Mouse (Mus musculus) brain, embryonic 18.5 days (tissue): ENCODE measurements at regions not wholly inside any gene's neighbourhood (a gene's known extent, or its start where the extent isn't known, plus 50 kb on each side); places are given as distances from the start of the nearest gene placed in this dataset.
A peak's percentile ranks its signal among the peaks of the same experiment; 100 is the strongest.

Experiments used
- DNase-seq: peaks from one replicate; pipeline ENCODE4 v3.0.0-alpha.2; 2012; ENCODE audit warnings: low read depth, low spot score

DNA sequence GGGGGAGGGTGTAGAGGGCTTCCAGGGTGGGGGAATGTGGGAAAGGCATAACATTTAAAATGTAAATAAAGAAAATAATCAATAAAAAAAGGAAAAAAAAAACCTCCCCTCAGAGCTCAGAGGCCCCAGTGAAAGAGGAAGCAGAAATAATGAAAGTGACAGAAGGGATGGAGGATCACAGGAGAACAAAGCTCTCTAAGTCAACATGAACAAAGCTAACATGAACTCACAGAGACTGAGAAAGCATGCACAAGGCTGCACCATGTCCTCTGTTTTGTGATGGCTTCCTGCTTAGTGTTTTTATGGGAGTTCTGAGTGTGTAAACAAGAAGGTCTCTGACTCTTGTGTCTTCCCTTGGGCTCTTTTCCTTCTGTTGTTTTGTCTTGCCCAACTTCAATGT lies 136.6 kb upstream of the Veph1 start:
- DNase-seq, result no peak

DNA sequence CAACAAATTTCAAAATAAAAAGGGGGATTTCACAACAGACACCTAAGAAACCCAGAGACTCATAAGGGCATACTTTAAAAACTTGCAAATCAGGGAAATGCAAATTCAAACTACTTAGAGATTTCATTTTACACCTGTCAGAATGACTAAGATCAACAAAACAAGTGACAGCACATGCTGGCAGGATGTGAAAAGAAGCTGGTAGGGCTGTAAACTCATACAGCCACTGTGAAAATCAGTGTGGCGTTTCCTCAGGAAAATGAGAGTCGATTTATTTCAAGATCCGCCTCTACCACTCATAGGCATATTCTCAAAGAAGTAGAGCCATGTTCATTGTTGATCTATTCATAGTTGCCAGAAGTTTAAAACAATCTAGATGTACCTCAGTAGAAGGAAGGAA lies 133.6 kb upstream of the Veph1 start:
- no peak for DNase-seq

DNA sequence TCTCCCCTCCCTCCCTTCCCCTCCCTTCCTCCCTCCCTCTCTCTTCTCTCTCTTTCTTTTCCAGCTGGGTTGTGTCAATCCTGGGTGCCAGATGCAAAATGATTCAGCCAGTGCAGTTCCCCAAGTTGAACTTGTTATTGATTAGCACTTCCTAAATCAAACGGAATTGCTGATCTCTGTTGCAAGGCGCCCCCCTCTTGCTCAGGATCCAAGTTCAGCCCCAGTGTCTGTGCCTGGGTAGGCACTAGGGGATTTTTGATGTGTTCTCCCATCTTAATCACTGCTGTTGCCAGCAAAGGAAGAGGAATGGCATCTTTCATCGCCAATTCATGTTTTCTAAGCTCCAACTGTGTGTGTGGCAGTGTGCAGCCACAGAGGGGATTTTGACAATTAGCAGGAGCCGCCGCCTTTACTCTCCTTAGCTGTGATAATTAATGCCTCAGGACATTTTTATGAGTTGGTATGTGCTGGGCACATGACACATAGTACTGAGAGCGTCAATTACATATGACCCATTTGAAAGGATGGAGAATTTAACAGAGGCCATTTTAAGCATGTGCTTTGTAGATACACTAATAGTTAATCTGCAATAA lies 125.9 kb upstream of the Veph1 start:
- no peak for DNase-seq

DNA sequence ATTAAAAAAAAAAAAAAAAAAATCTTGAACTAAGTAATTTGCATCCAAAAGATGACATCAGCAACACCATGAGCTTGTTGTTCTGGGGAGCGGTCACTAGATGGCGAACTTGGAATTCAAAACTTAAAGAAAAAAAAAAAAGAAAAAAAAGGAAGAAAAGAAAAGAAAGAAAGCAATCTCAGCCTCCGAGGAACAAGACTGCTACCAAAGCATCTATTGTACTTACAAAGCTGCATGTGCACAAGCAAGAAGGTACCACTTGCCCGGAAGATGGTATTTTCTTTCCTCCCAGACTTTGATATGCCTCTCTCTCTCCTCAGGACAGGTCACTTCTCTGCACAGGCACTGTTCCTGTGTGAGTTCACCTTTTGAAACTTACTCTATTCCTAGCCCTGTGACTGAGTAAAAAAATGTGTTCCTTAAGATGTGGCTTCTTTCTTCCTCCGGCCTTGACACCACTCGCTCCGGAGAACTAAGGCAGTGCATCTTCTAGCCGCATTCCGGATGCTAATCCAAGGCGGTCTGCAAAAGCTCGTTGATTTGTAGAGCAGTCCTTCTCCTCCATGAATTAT lies 114.2 kb upstream of the Veph1 start:
- DNase-seq, result peak; percentile 52

DNA sequence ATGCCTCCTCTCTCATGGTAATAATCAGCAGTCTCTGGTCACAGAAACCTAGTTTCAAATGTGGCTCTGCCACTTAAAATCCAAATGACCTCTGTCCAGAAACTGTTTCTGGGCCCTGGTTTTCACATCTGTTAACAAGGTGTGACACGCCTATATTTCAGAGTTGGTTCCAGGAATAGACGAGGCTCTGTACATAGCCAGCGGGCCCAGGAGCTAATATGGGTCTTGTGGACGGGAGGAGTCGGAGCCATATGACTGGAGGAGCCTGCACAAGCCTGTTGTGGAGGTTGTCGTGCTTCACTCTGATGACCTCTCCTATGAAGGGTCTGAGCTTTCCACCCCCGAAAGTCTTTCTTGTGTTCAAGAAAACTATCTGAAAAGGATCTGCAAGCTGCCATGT lies 112.2 kb upstream of the Veph1 start:
- no peak for DNase-seq

DNA sequence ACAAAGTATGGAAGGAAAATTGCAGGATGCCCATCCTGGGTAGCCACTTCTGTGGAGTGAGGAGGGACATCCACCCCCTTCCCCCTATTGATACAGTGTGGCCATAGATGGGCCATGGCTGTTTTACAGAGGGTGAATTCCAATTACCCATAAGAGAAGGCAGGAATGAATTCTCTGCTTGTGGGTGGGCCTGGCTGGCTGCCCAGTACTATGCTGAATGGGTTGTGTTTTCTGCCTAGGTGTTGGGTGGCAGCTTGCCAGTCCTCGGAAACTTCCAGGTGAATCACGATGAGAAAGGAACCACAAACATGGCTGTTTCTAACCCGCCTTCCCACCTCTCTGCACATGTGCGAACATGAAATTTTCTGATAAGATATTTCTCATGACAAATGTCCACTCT lies 109.0 kb upstream of the Veph1 start:
- no peak for DNase-seq

DNA sequence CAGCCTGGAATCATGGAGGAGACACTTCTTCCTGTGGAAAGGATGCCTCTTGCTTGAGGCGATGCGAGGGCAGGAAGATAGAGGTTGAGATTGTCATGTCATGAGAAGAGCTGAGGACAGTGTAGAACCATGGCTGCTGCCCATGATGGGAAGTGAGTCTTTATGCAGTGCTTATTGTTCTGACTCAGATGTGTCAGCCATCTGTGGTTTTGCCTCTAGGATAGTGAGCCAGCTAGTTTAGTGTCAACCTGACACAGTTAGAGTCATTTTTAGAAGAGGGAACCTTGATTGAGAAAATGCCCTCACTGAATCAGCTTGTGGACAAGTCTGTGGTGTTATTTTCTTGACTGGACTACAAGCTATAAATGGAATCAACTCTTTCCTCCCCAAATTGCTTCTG lies 107.1 kb upstream of the Veph1 start:
- DNase-seq, result no peak

DNA sequence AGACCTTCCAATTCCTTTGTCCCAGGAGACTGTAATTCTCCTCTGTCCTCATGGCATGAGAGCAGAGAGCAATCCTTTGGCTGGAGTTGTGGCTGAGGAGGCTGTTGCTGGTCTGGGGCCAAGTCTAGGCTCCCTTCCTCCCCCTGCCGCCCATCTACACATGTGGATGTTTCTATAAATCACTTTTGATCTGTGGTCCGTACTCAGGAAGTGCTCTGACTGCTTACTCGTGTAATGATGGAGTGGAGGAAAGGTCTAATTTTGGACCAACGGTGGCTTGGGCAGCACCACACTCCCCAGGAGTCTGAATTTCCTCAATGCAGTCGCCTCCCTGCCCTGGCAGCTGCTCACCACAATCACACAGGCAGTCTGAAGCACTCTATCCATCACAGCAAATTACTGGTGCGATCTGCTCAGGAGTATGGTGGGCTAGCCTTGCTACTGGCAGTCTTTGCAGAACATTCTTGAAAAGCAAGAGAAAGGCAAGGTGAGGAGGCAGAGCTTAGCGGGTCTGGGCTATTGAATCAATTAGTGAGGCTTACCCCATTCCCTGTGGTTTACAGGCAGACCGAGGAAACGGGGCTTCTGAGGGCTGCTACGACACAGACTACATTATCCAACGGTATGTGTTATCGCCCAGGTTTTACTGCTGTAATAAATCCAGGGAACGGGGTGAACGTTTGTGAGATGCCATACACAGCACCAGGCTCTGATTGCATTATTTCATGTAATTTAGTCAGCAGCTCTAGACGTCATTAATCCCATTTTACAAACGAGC lies 104.3 kb upstream of the Veph1 start:
- DNase-seq, result no peak

DNA sequence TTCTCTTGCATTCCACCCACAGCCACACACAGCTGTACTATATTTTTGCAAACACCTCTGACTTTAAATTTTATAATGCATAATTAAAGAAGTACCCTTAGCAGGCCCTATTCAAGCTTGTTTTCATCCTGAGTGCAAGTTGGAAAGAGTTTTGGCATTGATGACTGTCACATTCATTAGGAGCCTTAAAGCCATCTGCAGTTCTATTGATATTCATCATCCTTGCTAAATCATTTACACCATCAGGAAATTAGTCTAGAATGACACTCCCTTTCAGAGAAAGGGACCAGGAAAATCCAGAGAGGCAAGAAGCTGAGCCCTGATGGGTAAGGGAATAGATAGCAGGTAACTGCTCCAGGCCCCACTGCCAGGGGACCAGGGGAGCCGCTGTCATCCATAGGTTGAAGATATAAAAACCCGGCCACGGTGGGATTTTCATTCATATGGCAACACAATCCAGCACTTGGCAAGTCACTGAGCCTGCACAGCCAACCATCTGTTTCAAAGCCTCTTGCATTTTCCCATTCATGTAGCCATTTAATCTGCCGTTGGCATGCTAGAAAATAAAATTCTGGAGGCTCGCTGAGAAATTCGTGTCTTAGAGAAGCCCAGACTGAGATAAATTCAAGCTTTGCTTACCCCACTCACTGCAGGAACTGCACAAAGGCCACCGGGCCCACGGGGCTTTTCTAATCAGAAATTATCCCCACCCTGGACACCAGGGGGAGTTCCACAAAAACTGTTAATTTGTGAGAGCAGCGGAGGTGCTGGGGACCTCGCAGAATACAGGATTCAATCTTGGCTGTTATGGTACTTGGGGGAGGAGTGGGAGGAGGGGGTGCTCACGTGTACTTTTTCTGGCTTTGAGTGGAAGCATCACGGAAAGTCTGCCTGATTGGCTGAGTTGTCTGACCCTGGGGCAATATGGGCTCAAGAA lies 101.8 kb upstream of the Veph1 start:
- DNase-seq, result peak; percentile 71

DNA sequence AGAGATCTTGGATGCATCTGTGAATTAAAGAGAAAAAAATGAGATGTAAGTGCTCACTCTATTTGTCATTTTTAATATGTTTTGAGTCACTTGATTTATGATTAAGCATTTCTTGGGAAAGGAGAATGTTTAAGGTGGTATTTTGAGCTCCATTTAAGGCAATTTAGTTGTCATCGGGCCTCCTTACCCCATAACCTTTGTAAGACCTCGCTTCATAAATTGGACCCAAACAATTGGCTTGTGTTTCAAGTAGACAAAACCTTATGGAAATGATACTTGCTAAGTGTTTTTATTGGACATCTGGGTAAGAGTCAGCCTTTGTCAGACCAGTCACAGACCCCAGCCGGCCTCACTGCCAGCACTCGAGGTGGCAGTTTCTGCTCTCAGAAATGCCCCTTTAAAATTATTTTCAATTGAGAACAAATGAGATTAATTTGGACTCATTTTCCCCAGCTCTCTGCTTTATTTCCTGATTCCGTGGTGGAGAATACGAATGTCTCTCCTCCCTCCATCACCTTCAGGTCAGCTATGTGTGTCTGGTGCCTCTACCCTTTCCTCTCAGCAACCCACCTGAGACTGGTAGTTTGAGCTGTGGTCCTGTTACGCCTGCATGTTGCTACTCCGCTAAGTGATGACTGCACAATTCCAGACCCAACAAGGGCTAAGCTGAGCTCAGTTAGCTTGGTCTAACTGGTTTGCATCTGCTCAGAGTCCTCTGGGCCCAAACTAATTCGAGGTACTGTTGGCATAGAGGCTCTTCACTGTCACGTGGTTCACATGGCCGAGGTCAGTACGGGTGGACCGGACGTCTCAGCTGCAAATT lies 78.7 kb upstream of the Veph1 start:
- DNase-seq, result no peak

DNA sequence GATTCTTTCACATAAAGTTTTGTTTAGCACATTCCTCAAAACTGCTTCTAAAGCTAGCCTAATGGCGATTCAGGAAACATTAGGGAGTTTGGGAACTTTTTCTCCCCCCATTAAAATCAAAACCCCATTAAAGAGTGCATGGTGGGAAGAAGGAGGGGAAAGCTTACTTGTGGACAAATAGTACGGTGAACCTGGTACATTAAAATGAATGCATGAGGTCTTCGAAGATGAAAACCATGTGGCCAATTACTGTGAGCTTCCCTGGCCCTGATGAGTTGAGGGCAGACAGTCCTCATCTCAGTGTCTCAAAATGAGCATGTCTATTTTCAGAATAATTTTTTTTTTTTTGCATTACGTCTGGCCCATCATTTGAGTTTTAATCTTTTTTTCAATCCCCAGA lies 78.0 kb upstream of the Veph1 start:
- no peak for DNase-seq

DNA sequence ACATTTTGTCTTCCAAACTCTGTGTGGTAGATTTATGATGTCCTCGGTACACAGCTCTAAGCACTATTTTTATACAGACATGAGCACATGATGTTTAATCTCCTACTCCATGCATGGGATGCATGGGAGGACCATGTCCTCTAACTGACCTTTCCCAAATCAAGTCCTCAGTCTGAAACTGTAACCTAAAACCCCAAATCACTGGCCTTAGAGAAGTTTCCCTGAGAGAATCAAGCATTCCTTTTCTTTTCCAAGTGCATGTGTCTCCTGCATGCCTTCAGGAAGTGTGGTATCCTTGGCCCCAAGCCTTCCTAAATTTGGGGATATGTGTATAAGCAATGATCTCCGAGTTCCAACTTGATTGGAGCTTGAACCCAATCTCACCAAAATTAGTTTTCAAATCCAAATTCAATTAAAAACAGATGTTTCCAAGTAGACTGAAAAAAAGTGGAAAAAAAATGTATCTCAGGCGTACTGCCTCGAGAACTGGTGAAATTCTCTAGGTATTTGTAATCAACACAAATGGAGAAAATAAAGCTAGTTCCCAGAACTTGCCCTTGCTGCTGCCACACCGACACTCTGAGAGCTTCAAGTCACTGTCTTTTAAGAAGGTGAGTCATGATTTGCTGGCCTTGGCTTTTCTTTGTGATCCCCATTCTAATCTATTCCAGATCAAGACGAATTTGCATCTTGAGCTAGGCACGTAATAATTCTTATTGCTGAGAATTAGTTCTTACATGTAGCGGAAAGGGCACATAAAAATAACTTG lies 77.4 kb upstream of the Veph1 start:
- no peak for DNase-seq
